In the genomic region with DNA sequence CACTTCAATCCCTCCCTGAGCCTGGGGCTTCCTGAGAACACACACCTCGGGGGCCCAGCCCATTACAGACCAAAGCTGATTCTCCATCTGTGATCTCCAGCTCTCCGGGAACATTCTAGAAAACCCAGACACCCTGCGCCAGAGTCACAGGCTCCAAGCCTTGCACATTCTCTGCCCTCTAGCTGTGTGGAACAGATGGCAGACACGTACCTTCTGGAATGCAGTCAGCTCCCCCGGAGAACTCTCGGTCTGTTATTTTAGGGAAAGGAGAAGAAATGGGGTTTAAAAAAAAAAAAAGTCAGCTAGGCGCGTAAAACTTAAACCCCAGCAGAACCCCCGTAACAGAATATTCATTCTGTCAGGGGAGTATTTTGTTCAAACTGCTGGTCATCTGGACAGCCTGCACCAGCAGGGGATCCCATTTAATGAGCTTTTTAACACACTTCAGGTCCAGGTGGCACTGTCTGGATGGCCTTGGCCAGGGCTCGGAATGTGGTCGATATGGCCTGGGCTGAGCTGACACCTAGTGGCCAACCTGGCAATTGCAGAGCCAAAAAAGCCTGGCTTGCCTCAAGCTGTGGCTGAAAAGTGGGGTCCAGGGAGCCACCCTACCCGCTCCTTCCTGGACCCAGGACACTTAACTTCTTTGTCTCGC, we compare ENCODE assay signal across 8 mouse cellular contexts.
A peak's percentile ranks its signal among the peaks of the same experiment; 100 is the strongest.
DNase-seq lines count a peak whose midpoint lies in the region; ATAC-seq lines count a peak whose summit lies in the region.

No protein-coding gene starts in this region.

- no peak overlapping the region for H3K9ac ChIP-seq in forebrain, embryonic 14.5 days (ENCODE audit: low read length)
- no peak overlapping the region for H3K9ac ChIP-seq in lung, embryonic 15.5 days

- WGBS in forebrain, embryonic 14.5 days: 25% methylated on average over 13 of the region's 13 CpGs
- 45% methylated on average over 13 of the region's 13 CpGs for WGBS in hindbrain, embryonic 10.5 days
- WGBS in lung, embryonic 15.5 days: 31% methylated on average over 13 of the region's 13 CpGs

- no peaks in the 10 kb centered on the region for H3K4me1 ChIP-seq in forebrain, embryonic 14.5 days (ENCODE audit: control insufficient read depth, insufficient read depth, low read length)
- peaks cover 12% of the 10 kb centered on the region for H3K4me1 ChIP-seq in hindbrain, embryonic 10.5 days (replicated peaks)
- 0 out of 2 replicates have a peak, but pooled peaks cover 5% of the 10 kb centered on the region for H3K4me1 ChIP-seq in lung, embryonic 15.5 days

- peak; percentile 68 for DNase-seq in MN1 (ENCODE audit: low spot score)
- DNase-seq in cerebellum, adult 11 months: peak; percentile 89
- DNase-seq in forebrain, embryonic 14.5 days (ENCODE audit: low spot score): peak; percentile 88
- peak; percentile 82 for DNase-seq in hindbrain, embryonic 10.5 days (ENCODE audit: low spot score)
- DNase-seq in layer of hippocampus, adult 8-10 months (ENCODE audit: low spot score in 2 of 2): peak; percentile 57 to 84
- peak; percentile 58 for DNase-seq in ovary, postnatal 10 days (ENCODE audit: low spot score)
- DNase-seq in thymus, postnatal 4 days: peak; percentile 77

- H3K4me2 ChIP-seq in forebrain, embryonic 14.5 days (ENCODE audit: low read length): no peak overlapping the region
- H3K4me2 ChIP-seq in lung, embryonic 15.5 days: no peak overlapping the region

- no peaks in the 10 kb centered on the region for H3K36me3 ChIP-seq in forebrain, embryonic 14.5 days (ENCODE audit: control insufficient read depth, insufficient read depth, low read length)
- H3K36me3 ChIP-seq in hindbrain, embryonic 10.5 days: no peaks in the 10 kb centered on the region
- no peaks in the 10 kb centered on the region for H3K36me3 ChIP-seq in lung, embryonic 15.5 days

- no peak overlapping the region for H3K4me3 ChIP-seq in forebrain, embryonic 14.5 days (ENCODE audit: low read depth, low read length)
- no peak overlapping the region for H3K4me3 ChIP-seq in hindbrain, embryonic 10.5 days
- no peak overlapping the region for H3K4me3 ChIP-seq in lung, embryonic 15.5 days

- no peak overlapping the region for H3K27ac ChIP-seq in forebrain, embryonic 14.5 days (ENCODE audit: low read depth, low read length)
- 0 out of 2 replicates have a peak overlapping the region, but pooled peaks have one; percentile 9 for H3K27ac ChIP-seq in hindbrain, embryonic 10.5 days
- H3K27ac ChIP-seq in lung, embryonic 15.5 days: no peak overlapping the region

- no peaks in the 10 kb centered on the region for H3K27me3 ChIP-seq in forebrain, embryonic 14.5 days (replicated peaks; ENCODE audit: control insufficient read depth, insufficient read depth, low read length)
- 0 out of 2 replicates have a peak, but pooled peaks cover 5% of the 10 kb centered on the region for H3K27me3 ChIP-seq in hindbrain, embryonic 10.5 days (ENCODE audit: insufficient read depth, poor library complexity, severe bottlenecking)
- no peaks in the 10 kb centered on the region for H3K27me3 ChIP-seq in lung, embryonic 15.5 days

- H3K9me3 ChIP-seq in forebrain, embryonic 14.5 days (replicated peaks; ENCODE audit: control insufficient read depth, low read length): peaks cover 4% of the 10 kb centered on the region; the same call in 1 of the 2 replicates
- H3K9me3 ChIP-seq in hindbrain, embryonic 10.5 days: peaks cover 6% of the 10 kb centered on the region; the same call in 1 of the 2 replicates
- H3K9me3 ChIP-seq in lung, embryonic 15.5 days: peaks cover 4% of the 10 kb centered on the region; the same call in 1 of the 2 replicates

- ATAC-seq in forebrain, embryonic 14.5 days: peak; percentile 90
- peak; percentile 47; the same call in 1 of the 2 replicates for ATAC-seq in lung, embryonic 15.5 days (ENCODE audit: borderline replicate concordance, extremely low read depth, low FRiP score, low TSS enrichment)
